Mouse (Mus musculus): ENCODE results near the gene Gse1. TPM values are rescaled to one million over a fixed set of nuclear protein-coding genes. Genes with fewer than 3 reads are reported as not detected.
A peak's percentile ranks its signal among the peaks of the same experiment; 100 is the strongest.

The Gse1 gene
- polyA plus RNA-seq, 1 experiment from 2014 or later, result 10.0 TPM

- H3K36me3 ChIP-seq, result no peaks in the 10 kb centered on the region
- ATAC-seq (replicated peaks; ENCODE audit: low FRiP score), result 0 out of 2 replicates have a peak, but pooled peaks have one; percentile 16
- peaks cover 11% of the 10 kb centered on the region for H3K27me3 ChIP-seq
- H3K4me1 ChIP-seq, result peaks cover 87% of the 10 kb centered on the region
- no peaks in the 10 kb centered on the region for H3K9me3 ChIP-seq (replicated peaks)
- H3K4me3 ChIP-seq (replicated peaks), result no peak overlapping the region
- 19% methylated on average over 22 of the region's 22 CpGs for WGBS
- H3K4me2 ChIP-seq, result peak overlapping the region; percentile 27
- H3K27ac ChIP-seq, result peak overlapping the region; percentile 65
- no peak overlapping the region for H3K9ac ChIP-seq
These were observed 148.9 kb downstream of the Gse1 start for GRCm38 (mm10) chr8:120376847-120377802.

- H3K4me2 ChIP-seq, result peak overlapping the region; percentile 27; the same call in 1 of the 2 replicates
- H3K4me3 ChIP-seq (replicated peaks), result no peak overlapping the region
- ATAC-seq (replicated peaks; ENCODE audit: low FRiP score), result no peak
- no peaks in the 10 kb centered on the region for H3K9me3 ChIP-seq (replicated peaks)
- peaks cover 12% of the 10 kb centered on the region for H3K27me3 ChIP-seq
- no peaks in the 10 kb centered on the region for H3K36me3 ChIP-seq
- peaks cover 88% of the 10 kb centered on the region for H3K4me1 ChIP-seq
- no peak overlapping the region for H3K9ac ChIP-seq
- peak overlapping the region; percentile 65 for H3K27ac ChIP-seq
- WGBS, result 53% methylated on average over 7 of the region's 7 CpGs
These were observed 149.5 kb downstream of the Gse1 start for GRCm38 (mm10) chr8:120377803-120378189.

GRCm38 (mm10) chr8:120378306-120378705, 150.1 kb downstream of the Gse1 start:
- Histone ChIP-seq H3K27me3 (peaks cover 16% of the 10 kb centered on the region), H3K9ac (no peak overlapping the region), H3K36me3 (no peaks in the 10 kb centered on the region), H3K4me2 (no peak overlapping the region), H3K4me3 (replicated peaks) (no peak overlapping the region), H3K9me3 (replicated peaks) (no peaks in the 10 kb centered on the region), H3K27ac (peak overlapping the region; percentile 20; the same call in 1 of the 2 replicates), H3K4me1 (peaks cover 88% of the 10 kb centered on the region)
- no peak for ATAC-seq (replicated peaks; ENCODE audit: low FRiP score)
- WGBS, result 40% methylated on average over 16 of the region's 16 CpGs

- Histone ChIP-seq H3K27ac (no peak overlapping the region), H3K36me3 (no peaks in the 10 kb centered on the region), H3K4me3 (replicated peaks) (no peak overlapping the region), H3K4me2 (no peak overlapping the region), H3K27me3 (peaks cover 16% of the 10 kb centered on the region), H3K4me1 (peaks cover 88% of the 10 kb centered on the region), H3K9me3 (replicated peaks) (no peaks in the 10 kb centered on the region), H3K9ac (no peak overlapping the region)
- no peak for ATAC-seq (replicated peaks; ENCODE audit: low FRiP score)
- 51% methylated on average over 3 of the region's 3 CpGs for WGBS
These were observed 150.8 kb downstream of the Gse1 start for GRCm38 (mm10) chr8:120379015-120379414.

- Histone ChIP-seq H3K4me3 (replicated peaks) (no peak overlapping the region), H3K9me3 (replicated peaks) (no peaks in the 10 kb centered on the region; the same call in 1 of the 2 replicates), H3K4me1 (peaks cover 68% of the 10 kb centered on the region), H3K36me3 (0 out of 2 replicates have a peak, but pooled peaks cover 2% of the 10 kb centered on the region), H3K4me2 (no peak overlapping the region), H3K27ac (no peak overlapping the region; the same call in 1 of the 2 replicates), H3K27me3 (peaks cover 16% of the 10 kb centered on the region), H3K9ac (no peak overlapping the region)
- 69% methylated on average over 4 of the region's 4 CpGs for WGBS
- no peak for ATAC-seq (replicated peaks; ENCODE audit: low FRiP score)
These were observed 153.6 kb downstream of the Gse1 start for GRCm38 (mm10) chr8:120381865-120382264.

- Histone ChIP-seq H3K4me3 (replicated peaks) (no peak overlapping the region), H3K4me1 (peaks cover 68% of the 10 kb centered on the region), H3K9ac (no peak overlapping the region), H3K27ac (peak overlapping the region; percentile 52), H3K36me3 (0 out of 2 replicates have a peak, but pooled peaks cover 2% of the 10 kb centered on the region), H3K27me3 (peaks cover 16% of the 10 kb centered on the region), H3K4me2 (no peak overlapping the region), H3K9me3 (replicated peaks) (no peaks in the 10 kb centered on the region; the same call in 1 of the 2 replicates)
- WGBS, result 67% methylated on average over 19 of the region's 19 CpGs
- ATAC-seq (replicated peaks; ENCODE audit: low FRiP score), result peak; percentile 18; the same call in 1 of the 2 replicates
These were observed 154.4 kb downstream of the Gse1 start for GRCm38 (mm10) chr8:120382436-120383203.

GRCm38 (mm10) chr8:120383204-120383560, 154.9 kb downstream of the Gse1 start:
- no peaks in the 10 kb centered on the region; the same call in 1 of the 2 replicates for H3K9me3 ChIP-seq (replicated peaks)
- ATAC-seq (replicated peaks; ENCODE audit: low FRiP score), result no peak
- H3K4me3 ChIP-seq (replicated peaks), result no peak overlapping the region
- WGBS, result 68% methylated on average over 6 of the region's 6 CpGs
- H3K4me2 ChIP-seq, result no peak overlapping the region
- H3K4me1 ChIP-seq, result peaks cover 68% of the 10 kb centered on the region
- peaks cover 16% of the 10 kb centered on the region for H3K27me3 ChIP-seq
- H3K9ac ChIP-seq, result no peak overlapping the region
- H3K27ac ChIP-seq, result peak overlapping the region; percentile 52
- 0 out of 2 replicates have a peak, but pooled peaks cover 2% of the 10 kb centered on the region for H3K36me3 ChIP-seq

- H3K9ac ChIP-seq, result no peak overlapping the region
- H3K27me3 ChIP-seq, result peaks cover 16% of the 10 kb centered on the region
- 0 out of 2 replicates have a peak, but pooled peaks cover 2% of the 10 kb centered on the region for H3K36me3 ChIP-seq
- 43% methylated on average over 6 of the region's 6 CpGs for WGBS
- H3K4me3 ChIP-seq (replicated peaks), result no peak overlapping the region
- H3K9me3 ChIP-seq (replicated peaks), result no peaks in the 10 kb centered on the region; the same call in 1 of the 2 replicates
- peaks cover 67% of the 10 kb centered on the region for H3K4me1 ChIP-seq
- no peak overlapping the region for H3K4me2 ChIP-seq
- ATAC-seq (replicated peaks; ENCODE audit: low FRiP score), result no peak
- peak overlapping the region; percentile 52; the same call in 1 of the 2 replicates for H3K27ac ChIP-seq
These were observed 155.5 kb downstream of the Gse1 start for GRCm38 (mm10) chr8:120383713-120384112.

GRCm38 (mm10) chr8:120384745-120385144, 156.5 kb downstream of the Gse1 start:
- Histone ChIP-seq H3K9ac (no peak overlapping the region), H3K4me1 (peaks cover 58% of the 10 kb centered on the region), H3K4me2 (no peak overlapping the region), H3K27me3 (peaks cover 11% of the 10 kb centered on the region), H3K36me3 (0 out of 2 replicates have a peak, but pooled peaks cover 2% of the 10 kb centered on the region), H3K27ac (no peak overlapping the region), H3K4me3 (replicated peaks) (no peak overlapping the region), H3K9me3 (replicated peaks) (no peaks in the 10 kb centered on the region; the same call in 1 of the 2 replicates)
- ATAC-seq (replicated peaks; ENCODE audit: low FRiP score), result no peak

- Histone ChIP-seq H3K36me3 (0 out of 2 replicates have a peak, but pooled peaks cover 2% of the 10 kb centered on the region), H3K27me3 (peaks cover 13% of the 10 kb centered on the region), H3K4me3 (replicated peaks) (no peak overlapping the region), H3K4me2 (no peak overlapping the region), H3K9me3 (replicated peaks) (no peaks in the 10 kb centered on the region; the same call in 1 of the 2 replicates), H3K4me1 (peaks cover 63% of the 10 kb centered on the region), H3K9ac (no peak overlapping the region), H3K27ac (no peak overlapping the region)
- ATAC-seq (replicated peaks; ENCODE audit: low FRiP score), result no peak
- 87% methylated on average over 6 of the region's 6 CpGs for WGBS
These were observed 160.0 kb downstream of the Gse1 start for GRCm38 (mm10) chr8:120388246-120388645.

- H3K9ac ChIP-seq, result no peak overlapping the region
- 75% methylated on average over 7 of the region's 7 CpGs for WGBS
These were observed 162.3 kb downstream of the Gse1 start for GRCm38 (mm10) chr8:120390598-120390997.

More at GRCm38 (mm10) chr8:120390598-120390997, 162.3 kb downstream of the Gse1 start:
- no peaks in the 10 kb centered on the region for H3K36me3 ChIP-seq
- H3K4me2 ChIP-seq, result no peak overlapping the region
- no peak overlapping the region for H3K4me3 ChIP-seq (replicated peaks)
- H3K4me1 ChIP-seq, result peaks cover 63% of the 10 kb centered on the region
- H3K27me3 ChIP-seq, result peaks cover 22% of the 10 kb centered on the region
- no peaks in the 10 kb centered on the region for H3K9me3 ChIP-seq (replicated peaks)
- H3K27ac ChIP-seq, result no peak overlapping the region
- no peak for ATAC-seq (replicated peaks; ENCODE audit: low FRiP score)
